Mouse (Mus musculus): ENCODE results near the gene Avl9. TPM values are rescaled to one million over a fixed set of nuclear protein-coding genes. Genes with fewer than 3 reads are reported as not detected.

Gene Avl9
- polyA plus RNA-seq, 1 experiment from 2014 or later: 16.5 TPM

DNA sequence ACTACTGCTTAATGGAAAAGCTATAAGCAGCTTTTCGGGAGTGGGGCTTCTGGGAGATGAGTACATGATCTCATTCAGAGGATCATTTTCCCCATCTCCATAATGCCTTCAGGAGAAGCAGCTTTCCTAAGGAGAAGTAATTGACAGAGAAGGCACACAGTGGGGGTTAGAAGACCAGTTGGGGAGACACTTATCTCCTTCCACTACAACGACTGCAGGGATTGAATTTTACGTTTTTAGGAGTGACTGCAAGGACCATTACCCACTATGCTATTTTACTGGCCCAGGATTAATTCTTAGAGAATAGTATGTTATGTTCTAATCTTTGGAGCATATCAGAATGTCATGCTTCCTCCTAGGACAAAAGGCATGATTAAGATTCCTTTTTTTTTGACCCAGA lies 6.2 kb downstream of the Avl9 start:
- ATAC-seq (ENCODE audit: insufficient number of reproducible peaks, low FRiP score, low TSS enrichment, low read depth) (no peak), DNase-seq (ENCODE audit: low spot score) (no peak)
- Histone ChIP-seq H3K36me3 (ENCODE audit: control insufficient read depth, insufficient read depth, low read length) (no peaks in the 10 kb centered on the region), H3K4me3 (ENCODE audit: low read depth, low read length) (no peak overlapping the region), H3K9me3 (ENCODE audit: control insufficient read depth, low read length) (no peaks in the 10 kb centered on the region), H3K4me1 (ENCODE audit: control insufficient read depth, insufficient read depth, low read length) (0 out of 2 replicates have a peak, but pooled peaks cover 4% of the 10 kb centered on the region), H3K4me2 (ENCODE audit: low read depth, severe bottlenecking) (no peak overlapping the region), H3K27ac (replicated peaks; ENCODE audit: low read depth, low read length) (no peak overlapping the region), H3K27me3 (ENCODE audit: control insufficient read depth, insufficient read depth, low read length) (no peaks in the 10 kb centered on the region), H3K9ac (ENCODE audit: low read length) (no peak overlapping the region)
- 60% methylated on average over 3 of the region's 3 CpGs for WGBS

DNA sequence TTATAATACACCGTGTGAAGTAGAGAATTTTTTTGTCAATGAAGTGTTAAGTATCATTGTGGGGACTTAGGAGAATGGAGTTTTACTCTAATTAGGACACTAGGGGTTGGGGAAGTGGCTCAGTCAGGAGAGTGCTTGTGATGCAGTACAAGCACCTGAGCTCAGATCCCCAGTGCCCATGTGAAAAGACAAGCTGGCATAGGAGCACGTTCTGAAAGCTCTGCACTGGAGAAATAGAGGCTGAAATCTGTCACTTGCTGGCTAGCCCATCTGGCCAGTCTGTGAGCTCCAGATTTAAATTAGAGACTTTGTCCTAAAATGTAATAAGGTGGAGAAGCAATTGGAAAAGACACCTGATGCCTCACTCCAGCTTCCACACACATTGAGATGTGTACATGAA lies 17.8 kb downstream of the Avl9 start:
- DNase-seq (ENCODE audit: low spot score) (no peak), ATAC-seq (ENCODE audit: insufficient number of reproducible peaks, low FRiP score, low TSS enrichment, low read depth) (no peak)
- Histone ChIP-seq H3K27me3 (ENCODE audit: control insufficient read depth, insufficient read depth, low read length) (no peaks in the 10 kb centered on the region), H3K4me3 (ENCODE audit: low read depth, low read length) (no peak overlapping the region), H3K27ac (replicated peaks; ENCODE audit: low read depth, low read length) (no peak overlapping the region), H3K9ac (ENCODE audit: low read length) (no peak overlapping the region), H3K9me3 (ENCODE audit: control insufficient read depth, low read length) (no peaks in the 10 kb centered on the region), H3K36me3 (ENCODE audit: control insufficient read depth, insufficient read depth, low read length) (peaks cover 3% of the 10 kb centered on the region; the same call in 1 of the 2 replicates), H3K4me2 (ENCODE audit: low read depth, severe bottlenecking) (no peak overlapping the region), H3K4me1 (ENCODE audit: control insufficient read depth, insufficient read depth, low read length) (no peaks in the 10 kb centered on the region)
- 90% methylated on average over 2 of the region's 2 CpGs for WGBS

DNA sequence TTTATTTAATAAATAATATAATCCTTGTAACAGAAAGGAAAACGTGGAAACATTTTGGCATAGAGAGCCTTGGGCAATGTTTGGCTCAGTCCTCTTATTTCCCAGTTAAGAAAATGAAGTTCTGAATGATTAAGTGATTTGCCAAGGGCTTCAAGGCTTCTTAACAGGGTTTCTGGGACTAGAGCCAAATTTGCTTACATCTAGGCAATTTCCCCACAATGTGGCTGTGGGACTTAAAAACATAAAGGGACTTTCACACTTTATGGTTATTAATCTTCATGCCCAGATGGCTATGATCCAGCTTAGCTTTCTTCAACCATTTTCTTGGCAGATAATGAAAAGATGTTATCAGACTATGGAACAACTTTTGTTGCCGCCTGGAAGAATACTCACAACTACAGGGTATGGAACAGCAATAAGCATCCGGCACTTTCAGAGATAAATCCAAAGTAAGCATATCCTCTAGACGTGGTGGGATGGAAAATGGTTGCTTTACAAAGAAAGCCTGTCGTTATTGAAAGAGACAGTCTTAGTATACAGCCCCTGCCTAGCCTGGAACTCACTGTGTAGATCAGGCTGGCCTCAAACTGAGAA lies 31.3 kb downstream of the Avl9 start:
- ATAC-seq (ENCODE audit: insufficient number of reproducible peaks, low FRiP score, low TSS enrichment, low read depth) (no peak), DNase-seq (ENCODE audit: low spot score) (no peak)
- Histone ChIP-seq H3K4me1 (ENCODE audit: control insufficient read depth, insufficient read depth, low read length) (no peaks in the 10 kb centered on the region), H3K9ac (ENCODE audit: low read length) (no peak overlapping the region), H3K27ac (replicated peaks; ENCODE audit: low read depth, low read length) (no peak overlapping the region), H3K27me3 (ENCODE audit: control insufficient read depth, insufficient read depth, low read length) (no peaks in the 10 kb centered on the region), H3K4me3 (ENCODE audit: low read depth, low read length) (no peak overlapping the region), H3K4me2 (ENCODE audit: low read depth, severe bottlenecking) (no peak overlapping the region), H3K9me3 (ENCODE audit: control insufficient read depth, low read length) (no peaks in the 10 kb centered on the region), H3K36me3 (ENCODE audit: control insufficient read depth, insufficient read depth, low read length) (no peaks in the 10 kb centered on the region; the same call in 1 of the 2 replicates)
- 94% methylated on average over 5 of the region's 5 CpGs for WGBS

DNA sequence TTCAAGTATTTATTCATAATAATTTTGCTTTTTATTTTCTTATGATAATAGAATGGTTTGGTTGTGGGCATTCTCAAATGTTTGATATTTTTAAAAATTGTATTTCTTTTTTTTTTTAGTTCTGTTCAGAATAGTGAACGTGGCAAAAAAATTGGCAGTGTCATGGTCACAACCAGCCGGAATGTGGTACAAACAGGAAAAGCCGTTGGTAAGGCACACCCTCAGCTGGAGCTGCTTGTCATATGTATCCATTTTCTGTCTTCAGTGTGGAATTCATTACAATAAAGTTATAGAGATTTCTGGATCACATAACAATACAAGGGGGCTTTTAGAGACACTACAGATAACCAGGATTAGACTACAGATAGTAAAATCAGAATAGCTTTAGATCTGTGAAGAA lies 39.0 kb downstream of the Avl9 start:
- Histone ChIP-seq H3K27ac (replicated peaks; ENCODE audit: low read depth, low read length) (no peak overlapping the region), H3K4me1 (ENCODE audit: control insufficient read depth, insufficient read depth, low read length) (no peaks in the 10 kb centered on the region), H3K36me3 (ENCODE audit: control insufficient read depth, insufficient read depth, low read length) (peaks cover 7% of the 10 kb centered on the region; the same call in 1 of the 2 replicates), H3K4me2 (ENCODE audit: low read depth, severe bottlenecking) (no peak overlapping the region), H3K4me3 (ENCODE audit: low read depth, low read length) (no peak overlapping the region), H3K9me3 (ENCODE audit: control insufficient read depth, low read length) (no peaks in the 10 kb centered on the region), H3K27me3 (ENCODE audit: control insufficient read depth, insufficient read depth, low read length) (no peaks in the 10 kb centered on the region), H3K9ac (ENCODE audit: low read length) (no peak overlapping the region)
- no peak for DNase-seq (ENCODE audit: low spot score)
- WGBS: 92% methylated on average over 3 of the region's 3 CpGs
- ATAC-seq (ENCODE audit: insufficient number of reproducible peaks, low FRiP score, low TSS enrichment, low read depth): no peak

DNA sequence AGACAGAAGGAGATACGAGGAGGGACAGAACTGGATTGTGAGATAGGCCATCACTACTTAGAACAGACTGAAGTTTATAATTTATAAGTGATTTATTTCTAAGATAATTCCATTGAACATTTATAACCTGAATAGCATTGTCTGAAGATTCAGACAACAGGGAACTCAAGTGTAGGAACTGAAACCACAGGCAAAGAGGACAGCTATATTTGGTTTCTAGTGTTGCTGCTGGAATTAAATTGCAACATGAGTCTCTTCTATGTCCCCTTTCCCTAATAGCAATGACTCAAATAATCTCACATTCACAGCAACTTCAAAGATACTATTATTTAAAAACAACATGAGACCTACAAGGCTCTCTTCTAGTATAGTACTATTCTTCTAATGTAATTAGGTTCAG lies 41.4 kb downstream of the Avl9 start:
- no peak overlapping the region for H3K27ac ChIP-seq (replicated peaks; ENCODE audit: low read depth, low read length)
- no peaks in the 10 kb centered on the region for H3K4me1 ChIP-seq (ENCODE audit: control insufficient read depth, insufficient read depth, low read length)
- no peaks in the 10 kb centered on the region for H3K9me3 ChIP-seq (ENCODE audit: control insufficient read depth, low read length)
- H3K36me3 ChIP-seq (ENCODE audit: control insufficient read depth, insufficient read depth, low read length): peaks cover 7% of the 10 kb centered on the region; the same call in 1 of the 2 replicates
- 97% methylated on average over 1 of the region's 1 CpGs for WGBS
- DNase-seq (ENCODE audit: low spot score): no peak
- no peak overlapping the region for H3K4me3 ChIP-seq (ENCODE audit: low read depth, low read length)
- H3K27me3 ChIP-seq (ENCODE audit: control insufficient read depth, insufficient read depth, low read length): no peaks in the 10 kb centered on the region
- no peak overlapping the region for H3K4me2 ChIP-seq (ENCODE audit: low read depth, severe bottlenecking)
- no peak for ATAC-seq (ENCODE audit: insufficient number of reproducible peaks, low FRiP score, low TSS enrichment, low read depth)
- no peak overlapping the region for H3K9ac ChIP-seq (ENCODE audit: low read length)

DNA sequence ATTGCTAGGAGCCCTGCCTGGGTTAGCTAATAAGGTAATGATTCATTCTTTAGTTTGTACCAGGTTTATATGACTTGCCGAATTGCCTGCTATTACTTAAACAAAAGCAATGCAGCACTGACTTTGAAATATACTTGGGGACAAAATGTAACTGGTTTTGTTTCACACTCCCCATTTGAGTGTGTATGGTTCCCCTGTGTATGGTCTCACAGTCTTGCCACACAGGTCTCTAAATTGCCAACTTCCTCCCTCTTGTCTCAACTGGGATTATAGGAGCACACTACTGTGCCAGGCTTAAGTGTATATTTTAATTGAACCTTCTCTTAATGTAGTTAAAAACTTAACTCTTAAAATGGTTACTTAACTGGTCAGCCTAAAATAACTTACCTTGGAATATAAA lies 44.6 kb downstream of the Avl9 start:
- WGBS: 92% methylated on average over 1 of the region's 1 CpGs
- no peak for DNase-seq (ENCODE audit: low spot score)
- no peak overlapping the region for H3K4me3 ChIP-seq (ENCODE audit: low read depth, low read length)
- H3K27me3 ChIP-seq (ENCODE audit: control insufficient read depth, insufficient read depth, low read length): no peaks in the 10 kb centered on the region
- H3K4me1 ChIP-seq (ENCODE audit: control insufficient read depth, insufficient read depth, low read length): no peaks in the 10 kb centered on the region
- no peak overlapping the region for H3K4me2 ChIP-seq (ENCODE audit: low read depth, severe bottlenecking)
- H3K36me3 ChIP-seq (ENCODE audit: control insufficient read depth, insufficient read depth, low read length): peaks cover 5% of the 10 kb centered on the region; the same call in 1 of the 2 replicates
- no peak overlapping the region for H3K9ac ChIP-seq (ENCODE audit: low read length)
- no peak for ATAC-seq (ENCODE audit: insufficient number of reproducible peaks, low FRiP score, low TSS enrichment, low read depth)
- no peak overlapping the region for H3K27ac ChIP-seq (replicated peaks; ENCODE audit: low read depth, low read length)
- H3K9me3 ChIP-seq (ENCODE audit: control insufficient read depth, low read length): no peaks in the 10 kb centered on the region

DNA sequence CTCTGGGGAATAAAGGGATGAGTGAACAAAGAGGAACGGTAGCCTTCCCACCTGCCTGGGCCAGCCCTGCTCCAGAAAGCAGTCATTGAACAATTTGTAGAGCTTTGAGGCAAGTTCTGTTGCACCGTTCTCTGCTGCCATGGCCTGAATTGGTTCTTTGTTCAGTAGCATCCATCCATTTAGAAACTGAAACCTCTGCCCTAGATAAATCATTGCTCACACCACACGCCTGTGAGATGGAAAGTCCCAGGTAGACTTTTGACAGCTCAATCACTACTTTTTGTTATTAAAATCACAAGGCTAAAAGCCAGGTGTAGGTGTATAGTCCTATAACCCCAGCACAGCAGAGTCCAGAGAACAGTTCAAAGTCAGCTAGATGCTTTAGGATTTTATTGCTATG lies 50.6 kb downstream of the Avl9 start:
- H3K4me2 ChIP-seq (ENCODE audit: low read depth, severe bottlenecking): no peak overlapping the region
- ATAC-seq (ENCODE audit: insufficient number of reproducible peaks, low FRiP score, low TSS enrichment, low read depth) (no peak), DNase-seq (ENCODE audit: low spot score) (no peak)
- no peaks in the 10 kb centered on the region for H3K4me1 ChIP-seq (ENCODE audit: control insufficient read depth, insufficient read depth, low read length)
- no peak overlapping the region for H3K4me3 ChIP-seq (ENCODE audit: low read depth, low read length)
- no peaks in the 10 kb centered on the region for H3K9me3 ChIP-seq (ENCODE audit: control insufficient read depth, low read length)
- WGBS: 83% methylated on average over 3 of the region's 3 CpGs
- H3K9ac ChIP-seq (ENCODE audit: low read length): no peak overlapping the region
- H3K27me3 ChIP-seq (ENCODE audit: control insufficient read depth, insufficient read depth, low read length): no peaks in the 10 kb centered on the region
- H3K27ac ChIP-seq (replicated peaks; ENCODE audit: low read depth, low read length): no peak overlapping the region
- H3K36me3 ChIP-seq (ENCODE audit: control insufficient read depth, insufficient read depth, low read length): no peaks in the 10 kb centered on the region

DNA sequence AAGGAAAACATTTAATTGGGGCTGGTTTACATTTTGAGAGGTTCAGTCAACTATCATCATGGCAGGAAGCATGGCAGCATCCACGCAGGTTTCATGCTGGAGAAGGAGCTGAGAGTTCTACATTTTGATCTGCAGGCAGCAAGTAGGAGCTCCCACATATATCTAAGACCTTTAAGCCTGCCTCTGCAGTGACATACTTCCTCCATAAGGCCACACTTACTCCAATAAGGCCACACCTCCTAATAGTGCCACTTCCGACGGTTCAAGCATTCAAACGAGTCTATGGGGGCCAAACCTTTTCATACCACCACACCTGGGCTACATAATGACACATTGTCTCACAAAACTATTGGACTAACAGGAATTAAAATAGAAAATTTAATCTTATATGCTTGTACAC lies 51.0 kb downstream of the Avl9 start:
- Histone ChIP-seq H3K36me3 (ENCODE audit: control insufficient read depth, insufficient read depth, low read length) (no peaks in the 10 kb centered on the region), H3K9me3 (ENCODE audit: control insufficient read depth, low read length) (no peaks in the 10 kb centered on the region), H3K27me3 (ENCODE audit: control insufficient read depth, insufficient read depth, low read length) (no peaks in the 10 kb centered on the region), H3K4me2 (ENCODE audit: low read depth, severe bottlenecking) (no peak overlapping the region), H3K27ac (replicated peaks; ENCODE audit: low read depth, low read length) (no peak overlapping the region), H3K4me1 (ENCODE audit: control insufficient read depth, insufficient read depth, low read length) (no peaks in the 10 kb centered on the region), H3K9ac (ENCODE audit: low read length) (no peak overlapping the region), H3K4me3 (ENCODE audit: low read depth, low read length) (no peak overlapping the region)
- no peak for DNase-seq (ENCODE audit: low spot score)
- no peak for ATAC-seq (ENCODE audit: insufficient number of reproducible peaks, low FRiP score, low TSS enrichment, low read depth)
- 85% methylated on average over 4 of the region's 4 CpGs for WGBS

DNA sequence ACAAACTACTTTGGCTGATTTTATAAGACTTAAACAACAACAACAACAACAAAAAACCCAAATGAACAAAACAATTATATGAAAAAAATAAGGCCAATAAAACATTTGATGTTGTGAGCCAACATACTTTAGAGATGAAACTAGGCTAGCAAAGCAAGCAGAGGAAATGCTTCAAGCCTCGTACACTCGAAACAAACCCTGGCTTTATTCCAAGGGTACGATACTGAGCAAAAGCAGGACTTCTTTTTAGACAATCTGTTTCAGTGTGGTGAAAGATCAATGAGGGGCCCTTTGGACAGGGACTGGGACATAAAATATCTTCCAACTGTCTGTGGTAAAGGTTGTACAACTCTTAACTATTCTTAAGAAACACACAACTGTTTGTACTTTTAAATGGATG lies 61.1 kb downstream of the Avl9 start:
- Histone ChIP-seq H3K27me3 (ENCODE audit: control insufficient read depth, insufficient read depth, low read length) (no peaks in the 10 kb centered on the region), H3K4me3 (ENCODE audit: low read depth, low read length) (no peak overlapping the region), H3K36me3 (ENCODE audit: control insufficient read depth, insufficient read depth, low read length) (peaks cover 12% of the 10 kb centered on the region), H3K4me2 (ENCODE audit: low read depth, severe bottlenecking) (no peak overlapping the region), H3K27ac (replicated peaks; ENCODE audit: low read depth, low read length) (no peak overlapping the region), H3K4me1 (ENCODE audit: control insufficient read depth, insufficient read depth, low read length) (no peaks in the 10 kb centered on the region), H3K9me3 (ENCODE audit: control insufficient read depth, low read length) (no peaks in the 10 kb centered on the region), H3K9ac (ENCODE audit: low read length) (no peak overlapping the region)
- ATAC-seq (ENCODE audit: insufficient number of reproducible peaks, low FRiP score, low TSS enrichment, low read depth) (no peak), DNase-seq (ENCODE audit: low spot score) (no peak)
- 87% methylated on average over 3 of the region's 3 CpGs for WGBS
